Mouse (Mus musculus) liver (tissue): Measurements from ENCODE around the gene Trim44.
A peak's percentile ranks its signal among the peaks of the same experiment; 100 is the strongest.

Experiments used
- DNase-seq: peaks from one replicate; pipeline ENCODE4 v3.0.0-alpha.2; 2020; ENCODE audit warnings: mixed read lengths

Trim44 gene

GRCm38 (mm10) chr2:102279779-102280178 lies 127.8 kb downstream of the Trim44 start:
- DNase-seq = no peak

- peak; percentile 13 for DNase-seq
These were observed 129.7 kb downstream of the Trim44 start for GRCm38 (mm10) chr2:102277946-102278345.

- DNase-seq = no peak
These were observed 134.3 kb downstream of the Trim44 start for GRCm38 (mm10) chr2:102273280-102273679.

GRCm38 (mm10) chr2:102267582-102268339 lies 139.9 kb downstream of the Trim44 start:
- DNase-seq = no peak

GRCm38 (mm10) chr2:102266911-102267310 lies 140.7 kb downstream of the Trim44 start:
- no peak for DNase-seq

- DNase-seq = peak; percentile 5
These were observed 148.5 kb downstream of the Trim44 start for GRCm38 (mm10) chr2:102259139-102259538.

- no peak for DNase-seq
These were observed 148.9 kb downstream of the Trim44 start for GRCm38 (mm10) chr2:102258682-102259081.

GRCm38 (mm10) chr2:102257964-102258605 lies 149.5 kb downstream of the Trim44 start:
- DNase-seq = no peak

GRCm38 (mm10) chr2:102256591-102257335 lies 150.9 kb downstream of the Trim44 start:
- no peak for DNase-seq

GRCm38 (mm10) chr2:102256100-102256499 lies 151.5 kb downstream of the Trim44 start:
- DNase-seq = no peak

- DNase-seq = no peak
These were observed 154.4 kb downstream of the Trim44 start for GRCm38 (mm10) chr2:102253204-102253603.

- no peak for DNase-seq
These were observed 155.0 kb downstream of the Trim44 start for GRCm38 (mm10) chr2:102252651-102253050.
